Mouse (Mus musculus): ENCODE measurements at regions not wholly inside any gene's neighbourhood (a gene's known extent, or its start where the extent isn't known, plus 50 kb on each side); places are given as distances from the start of the nearest gene placed in this dataset.

- TF ChIP-seq POLR2A (IDR thresholded peaks at IDR 0.05; ENCODE audit: borderline replicate concordance, extremely low read depth, insufficient read depth, insufficient read length, poor library complexity, severe bottlenecking) (no peak), CTCF (IDR thresholded peaks at IDR 0.05; ENCODE audit: borderline replicate concordance, extremely low read depth, insufficient read depth, insufficient read length) (no peak)
Measured at GRCm38 (mm10) chr3:16938491-16939001, 932.3 kb upstream of the Gm5150 start.
